Mouse (Mus musculus) C2C12 (cell line): ENCODE measurements around the gene Sowahc.

Source experiments
- CTCF ChIP-seq: IDR thresholded peaks from one replicate; pipeline ENCODE4 v1.5.1; 2011; ENCODE audit not compliant: control insufficient read depth, insufficient read depth, insufficient read length
- MYOD1 ChIP-seq: IDR thresholded peaks from one replicate; pipeline ENCODE4 v1.6.1; 2011; ENCODE audit warnings: low read depth; ENCODE audit not compliant: control insufficient read depth, insufficient read length

- TF ChIP-seq CTCF (no peak), MYOD1 (no peak)
These were observed 14.7 kb downstream of the Sowahc start for GRCm38 (mm10) chr10:59236486-59236885.
